Mouse (Mus musculus) brain, embryonic 14.5 days (tissue): Measurements from ENCODE around the gene Mapkapk3.

Experiments used
- CTCF ChIP-seq: fragments of 200-500 bp; IDR thresholded peaks from 2 replicates; pipeline ENCODE4 v1.5.1; 2012; ENCODE audit warnings: inconsistent platforms, mild to moderate bottlenecking, moderate library complexity, borderline replicate concordance; ENCODE audit not compliant: insufficient read depth, insufficient read length; ENCODE audit errors: extremely low read depth
- POLR2A ChIP-seq: fragments of 200-500 bp; IDR thresholded peaks from 2 replicates; pipeline ENCODE4 v1.6.1; 2012; ENCODE audit warnings: mild to moderate bottlenecking, inconsistent platforms, borderline replicate concordance; ENCODE audit not compliant: poor library complexity, insufficient read depth, insufficient read length, severe bottlenecking; ENCODE audit errors: extremely low read depth

DNA sequence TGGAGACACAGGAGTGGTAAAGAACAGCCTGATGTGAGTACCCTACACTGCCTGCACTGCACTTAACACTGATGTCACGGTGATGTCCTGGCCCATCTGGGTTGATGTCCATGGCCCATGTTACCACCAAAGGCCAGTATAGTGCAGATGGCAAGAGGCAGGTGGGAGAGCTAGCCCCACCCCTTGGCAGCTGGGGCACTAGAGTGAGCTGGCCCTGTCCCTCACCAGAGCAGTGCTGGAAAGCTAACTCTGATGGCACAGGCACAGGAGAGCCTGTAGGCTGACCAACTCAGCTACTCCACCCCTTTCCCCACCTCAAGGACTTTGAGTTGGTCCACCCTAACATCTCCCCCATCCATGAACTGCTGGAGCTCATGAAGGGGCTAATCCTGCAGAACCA, 65.1 kb downstream of the Mapkapk3 start:
- TF ChIP-seq CTCF (no peak), POLR2A (no peak)
